Mouse (Mus musculus) forebrain, embryonic 11.5 days (tissue): Measurements from ENCODE around the gene Dchs1. TPM values are rescaled to one million over a fixed set of nuclear protein-coding genes. Genes with fewer than 3 reads are reported as not detected.

Source experiments
- ATAC-seq: fragments of 200-750 bp; cut with Nextera tagmentation; replicated peaks from 2 replicates; pipeline ENCODE4 v1.8.0; 2017; ENCODE audit warnings: moderate TSS enrichment; ENCODE audit not compliant: low FRiP score
- DNase-seq: peaks from one replicate; pipeline ENCODE4 v3.0.0-alpha.2; 2017; ENCODE audit warnings: low spot score
- H3K27ac ChIP-seq: fragments of 300-500 bp; sonication (generic); 2 replicates; pipeline ENCODE4 v1.5.1; 2014; ENCODE audit warnings: low read depth, low read length
- H3K27me3 ChIP-seq: fragments of 300-500 bp; sonication (generic); 2 replicates; pipeline ENCODE4 v1.6.1; 2014; ENCODE audit warnings: mild to moderate bottlenecking, low read length, mixed read lengths; ENCODE audit not compliant: control insufficient read depth, insufficient read depth
- H3K36me3 ChIP-seq: fragments of 300-500 bp; sonication (generic); 2 replicates; pipeline ENCODE4 v1.6.1; 2014; ENCODE audit warnings: mild to moderate bottlenecking, low read length, moderate library complexity, mixed read lengths; ENCODE audit not compliant: control insufficient read depth, insufficient read depth
- H3K4me1 ChIP-seq: fragments of 300-500 bp; sonication (generic); replicated peaks from 2 replicates; pipeline ENCODE4 v1.6.1; 2014; ENCODE audit warnings: low read length, mixed read lengths; ENCODE audit not compliant: control insufficient read depth, insufficient read depth
- H3K4me2 ChIP-seq: fragments of 300-500 bp; sonication (generic); 2 replicates; pipeline ENCODE4 v1.6.1; 2014; ENCODE audit warnings: low read depth, mild to moderate bottlenecking, low read length, moderate library complexity, mixed read lengths; ENCODE audit not compliant: severe bottlenecking
- H3K4me3 ChIP-seq: fragments of 300-500 bp; sonication (generic); 2 replicates; pipeline ENCODE4 v1.5.1; 2014; ENCODE audit warnings: low read depth, low read length
- H3K9ac ChIP-seq: fragments of 300-500 bp; sonication (generic); 2 replicates; pipeline ENCODE4 v1.6.1; 2014; ENCODE audit warnings: low read length
- H3K9me3 ChIP-seq: fragments of 300-500 bp; sonication (generic); 2 replicates; pipeline ENCODE4 v1.6.1; 2016; ENCODE audit warnings: low read length, mixed read lengths; ENCODE audit not compliant: control insufficient read depth
- WGBS: fragments of 180-500 bp; shearing (Covaris S2); extraction: QIAGEN DNeasy Blood & Tissue Kit; methylation state at CpG from one replicate; pipeline ENCODE4 v1.1.7; 2014; 5-methylcytosine and 5-hydroxymethylcytosine counted together
- polyA plus RNA-seq: library from polyadenylated mRNA; unstranded; fragments of >200 nt; fragmentation: Nextera tagmentation; extraction: Ambion mirVana; gene quantifications from 2 replicates; pipeline ENCODE4 v1.2.1, GENCODE M21; 2014

The Dchs1 gene
- polyA plus RNA-seq, 1 experiment from 2014 or later, result 21.4 TPM

DNA sequence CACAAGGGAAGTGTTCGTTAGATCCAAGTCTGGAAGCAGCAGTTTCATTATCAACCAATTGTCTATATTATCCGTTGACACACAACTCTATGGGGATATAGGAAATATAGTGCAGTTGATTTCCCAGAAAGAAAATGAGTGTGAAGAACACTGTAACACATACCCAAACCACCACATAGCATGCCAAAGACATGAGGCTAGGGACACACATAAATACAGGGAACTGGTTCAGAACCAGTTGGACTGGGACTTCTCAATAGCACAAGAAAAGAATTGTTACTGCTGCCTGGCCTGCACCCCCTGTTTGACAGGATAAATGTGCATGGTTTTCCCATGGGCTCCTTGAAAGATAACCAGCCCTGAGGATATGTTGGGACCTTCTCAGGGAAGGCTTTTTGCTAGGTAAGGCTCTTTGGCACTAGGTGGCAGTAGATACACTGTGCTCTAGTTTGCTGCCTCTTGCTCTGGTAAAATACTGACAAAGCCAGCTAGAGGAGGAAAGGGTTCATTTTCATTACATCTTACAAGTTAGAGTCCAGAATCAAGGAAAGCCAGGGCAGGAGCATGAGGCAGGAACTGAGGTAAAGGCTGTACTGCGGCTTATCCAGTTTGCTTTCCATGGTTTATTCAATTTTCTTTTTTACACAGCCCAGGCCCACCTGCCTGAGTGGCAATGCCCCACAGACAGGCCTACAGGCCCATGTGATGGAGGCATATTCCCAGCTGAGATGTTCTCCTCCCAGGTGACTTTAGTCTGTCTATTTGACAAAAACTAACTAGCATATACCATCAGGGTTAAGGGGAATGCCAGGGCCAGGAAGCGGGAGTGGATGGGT, 61.1 kb downstream of the Dchs1 start:
- H3K27me3 ChIP-seq, result no peaks in the 10 kb centered on the region
- H3K9ac ChIP-seq, result no peak overlapping the region
- no peak overlapping the region for H3K27ac ChIP-seq
- ATAC-seq, result peak; percentile 77
- no peak overlapping the region for H3K4me2 ChIP-seq
- DNase-seq, result no peak
- H3K36me3 ChIP-seq, result no peaks in the 10 kb centered on the region; the same call in 1 of the 2 replicates
- no peak overlapping the region for H3K4me3 ChIP-seq
- H3K4me1 ChIP-seq, result no peaks in the 10 kb centered on the region; the same call in 1 of the 2 replicates
- 79% methylated on average over 4 of the region's 4 CpGs for WGBS
- no peaks in the 10 kb centered on the region for H3K9me3 ChIP-seq

DNA sequence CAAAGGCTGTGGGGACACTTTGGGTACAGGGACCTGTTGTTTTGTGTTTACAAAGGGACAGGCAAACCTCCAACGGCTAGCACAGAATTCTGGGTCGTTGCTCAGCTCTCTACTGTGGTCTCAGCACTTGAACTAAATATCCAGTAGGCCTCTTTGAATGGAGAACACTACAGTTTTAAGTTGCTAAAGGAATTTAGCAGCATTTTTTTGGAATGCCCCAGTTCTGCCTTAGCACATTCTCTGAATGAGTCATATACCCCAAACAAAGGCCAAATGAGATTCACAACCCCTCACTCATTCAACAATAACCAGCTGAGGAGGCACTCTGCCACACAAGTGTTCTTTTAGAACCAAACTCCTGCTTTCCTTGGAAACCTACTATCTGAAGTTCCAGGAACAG, 65.5 kb downstream of the Dchs1 start:
- ATAC-seq (no peak), DNase-seq (no peak)
- H3K9ac ChIP-seq, result no peak overlapping the region
- no peak overlapping the region for H3K4me2 ChIP-seq
- no peaks in the 10 kb centered on the region for H3K36me3 ChIP-seq
- H3K4me1 ChIP-seq, result no peaks in the 10 kb centered on the region
- no peak overlapping the region for H3K27ac ChIP-seq
- H3K4me3 ChIP-seq, result no peak overlapping the region
- no peaks in the 10 kb centered on the region for H3K27me3 ChIP-seq
- H3K9me3 ChIP-seq, result no peaks in the 10 kb centered on the region
- 73% methylated on average over 2 of the region's 2 CpGs for WGBS

DNA sequence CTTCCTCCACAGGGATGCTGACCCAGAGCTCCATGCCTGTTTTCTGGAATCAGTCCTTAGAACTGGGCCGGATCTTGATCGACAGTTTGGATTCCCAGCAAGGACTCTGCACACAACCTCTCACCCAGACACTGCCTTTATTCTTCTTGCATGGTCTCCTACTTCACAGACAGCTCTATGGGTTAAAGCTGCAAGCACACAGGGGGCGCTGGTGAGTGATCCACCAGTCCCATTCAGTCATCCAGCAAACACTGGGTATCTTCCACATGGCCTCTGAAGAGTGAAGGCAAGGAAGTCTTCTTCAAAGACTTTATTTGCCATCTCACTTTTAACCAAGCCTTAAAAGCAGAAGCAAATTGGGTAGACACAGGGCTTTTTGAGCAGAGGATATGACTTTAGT, 72.1 kb downstream of the Dchs1 start:
- Histone ChIP-seq H3K4me1 (no peaks in the 10 kb centered on the region), H3K4me3 (no peak overlapping the region), H3K27ac (no peak overlapping the region), H3K9ac (no peak overlapping the region), H3K9me3 (no peaks in the 10 kb centered on the region), H3K4me2 (no peak overlapping the region), H3K36me3 (no peaks in the 10 kb centered on the region), H3K27me3 (no peaks in the 10 kb centered on the region)
- no peak for DNase-seq
- 58% methylated on average over 3 of the region's 3 CpGs for WGBS
- ATAC-seq, result no peak

DNA sequence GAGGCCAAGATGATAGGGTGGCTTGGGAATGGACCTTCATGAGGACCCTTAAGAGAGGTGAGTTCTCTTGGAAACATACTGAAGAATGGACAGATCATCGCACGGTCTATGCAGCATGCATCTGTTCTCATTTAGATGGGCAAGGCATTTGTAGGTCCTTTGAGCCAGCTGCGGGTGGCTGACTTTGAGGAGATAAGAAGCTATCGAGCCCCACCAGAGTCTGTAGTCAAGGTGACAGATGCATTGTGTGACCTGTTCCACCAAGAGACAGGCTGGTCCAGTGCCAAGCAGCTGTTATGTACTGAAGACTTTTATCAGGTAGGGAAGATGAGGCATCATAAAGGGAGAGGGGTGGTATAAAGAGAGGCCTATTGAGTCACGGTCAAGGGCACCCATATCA, 78.7 kb downstream of the Dchs1 start:
- Histone ChIP-seq H3K27me3 (no peaks in the 10 kb centered on the region), H3K4me2 (no peak overlapping the region), H3K9ac (no peak overlapping the region), H3K9me3 (no peaks in the 10 kb centered on the region), H3K4me1 (no peaks in the 10 kb centered on the region), H3K27ac (no peak overlapping the region), H3K4me3 (no peak overlapping the region), H3K36me3 (no peaks in the 10 kb centered on the region)
- WGBS, result 93% methylated on average over 5 of the region's 5 CpGs
- DNase-seq, result no peak
- ATAC-seq, result no peak

DNA sequence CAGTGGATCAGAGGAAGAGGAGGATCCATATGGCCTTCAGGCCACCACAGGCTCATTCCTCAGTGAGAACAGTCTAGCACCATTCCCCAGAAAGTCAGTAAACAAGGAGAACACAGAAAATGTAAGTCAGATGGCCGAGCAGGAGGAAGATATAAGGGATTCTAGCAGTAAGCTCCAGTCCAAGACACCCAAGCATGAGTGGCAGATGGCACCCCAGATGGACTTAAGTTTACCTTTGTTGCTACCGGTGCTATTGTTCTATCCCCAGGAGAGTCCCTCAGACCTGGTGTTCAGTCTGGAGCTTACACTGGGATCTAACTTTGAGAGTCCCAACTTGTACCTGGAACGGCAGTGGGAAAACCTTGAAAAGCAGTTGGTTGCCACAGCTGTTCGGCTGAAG, 83.6 kb downstream of the Dchs1 start:
- WGBS, result 90% methylated on average over 4 of the region's 4 CpGs
- no peaks in the 10 kb centered on the region for H3K4me1 ChIP-seq
- no peak overlapping the region for H3K4me2 ChIP-seq
- H3K4me3 ChIP-seq, result no peak overlapping the region
- DNase-seq (no peak), ATAC-seq (no peak)
- H3K27ac ChIP-seq, result no peak overlapping the region
- no peaks in the 10 kb centered on the region for H3K27me3 ChIP-seq
- H3K9me3 ChIP-seq, result no peaks in the 10 kb centered on the region
- H3K36me3 ChIP-seq, result no peaks in the 10 kb centered on the region
- no peak overlapping the region for H3K9ac ChIP-seq

DNA sequence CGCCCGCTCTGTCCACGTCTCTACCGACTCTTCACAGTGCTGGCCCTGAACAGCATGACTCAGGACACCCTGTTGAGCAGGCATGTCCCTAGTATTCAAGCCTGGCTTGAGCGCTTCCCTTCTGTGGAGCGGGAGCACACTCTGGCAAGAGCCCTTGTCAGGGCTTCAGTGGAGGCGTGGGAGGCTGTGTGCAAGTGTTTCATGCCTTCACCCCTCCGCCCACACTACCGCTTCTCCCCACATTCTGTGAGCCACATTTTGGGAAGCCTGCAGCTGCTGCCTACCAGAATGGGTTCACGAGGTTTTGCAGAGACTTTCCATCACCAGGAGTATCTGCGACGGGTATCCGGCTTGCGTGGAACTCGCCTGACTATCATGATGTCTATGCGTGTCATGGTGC, 84.3 kb downstream of the Dchs1 start:
- H3K4me3 ChIP-seq, result no peak overlapping the region
- 89% methylated on average over 16 of the region's 16 CpGs for WGBS
- no peaks in the 10 kb centered on the region for H3K36me3 ChIP-seq
- H3K9me3 ChIP-seq, result no peaks in the 10 kb centered on the region
- H3K27ac ChIP-seq, result no peak overlapping the region
- no peak overlapping the region for H3K9ac ChIP-seq
- no peaks in the 10 kb centered on the region for H3K27me3 ChIP-seq
- H3K4me1 ChIP-seq, result no peaks in the 10 kb centered on the region
- ATAC-seq, result no peak
- H3K4me2 ChIP-seq, result no peak overlapping the region
- DNase-seq, result no peak

Other genes starting within 250 kb of the Dchs1 start
- 35.1 and 42.1 TPM in 2 replicates for gene Smpd1, start 233.3 kb downstream of the Dchs1 start, polyA plus RNA-seq
- 106 and 117 TPM in 2 replicates for gene Apbb1, start 206.0 kb downstream of the Dchs1 start, polyA plus RNA-seq
- not detected in 2 replicates for gene Hpx, start 187.5 kb downstream of the Dchs1 start, polyA plus RNA-seq
- 35.9 and 37.7 TPM in 2 replicates for gene Trim3, start 154.1 kb downstream of the Dchs1 start, polyA plus RNA-seq
- gene Timm10b, start 147.6 kb downstream of the Dchs1 start, polyA plus RNA-seq, result 148 and 151 TPM in 2 replicates
- 78.2 and 90.2 TPM in 2 replicates for gene Arfip2, start 147.2 kb downstream of the Dchs1 start, polyA plus RNA-seq
- 11.8 and 14.2 TPM in 2 replicates for gene Gm45799, start 147.1 kb downstream of the Dchs1 start, polyA plus RNA-seq
- 0.39 and 0.79 TPM in 2 replicates for gene Dnhd1, start 136.8 kb downstream of the Dchs1 start, polyA plus RNA-seq
- 221 and 242 TPM in 2 replicates for gene Ilk, start 51.1 kb downstream of the Dchs1 start, polyA plus RNA-seq
- 40.6 and 41.4 TPM in 2 replicates for gene Rrp8, start 50.3 kb downstream of the Dchs1 start, polyA plus RNA-seq
- 196 and 204 TPM in 2 replicates for gene Taf10, start 43.3 kb downstream of the Dchs1 start, polyA plus RNA-seq
- gene Tpp1, start 35.4 kb downstream of the Dchs1 start, polyA plus RNA-seq, result 53.9 and 62.7 TPM in 2 replicates
- gene Mrpl17, start 23.4 kb upstream of the Dchs1 start, polyA plus RNA-seq, result 274 and 275 TPM in 2 replicates
- 0.04 TPM in 1 of 2 replicates, not detected in the other for gene Gm4070, start 166.3 kb upstream of the Dchs1 start, polyA plus RNA-seq